Mouse (Mus musculus): ENCODE measurements at regions not wholly inside any gene's neighbourhood (a gene's known extent, or its start where the extent isn't known, plus 50 kb on each side); places are given as distances from the start of the nearest gene placed in this dataset.
"Not testable (repeated sequence)": the region's sequence is repeated elsewhere in the genome, so short reads cannot be mapped to it uniquely, and the experiment has no call there.

- no peak for DNase-seq (ENCODE audit: low read depth, low spot score)
- Histone ChIP-seq H3K36me3 (ENCODE audit: control insufficient read depth, insufficient read depth, low read length, poor library complexity, severe bottlenecking) (no peaks in the 10 kb centered on the region), H3K27me3 (ENCODE audit: control insufficient read depth, insufficient read depth, low read length, poor library complexity, severe bottlenecking) (no peaks in the 10 kb centered on the region)
Measured at GRCm38 (mm10) chr5:3216053-3216452, 125.2 kb upstream of the Cdk6 start.

GRCm38 (mm10) chr5:3219230-3219629 is 122.1 kb upstream of the Cdk6 start:
- no peaks in the 10 kb centered on the region for H3K27me3 ChIP-seq (ENCODE audit: control insufficient read depth, insufficient read depth, low read length, poor library complexity, severe bottlenecking)
- H3K36me3 ChIP-seq (ENCODE audit: control insufficient read depth, insufficient read depth, low read length, poor library complexity, severe bottlenecking), result no peaks in the 10 kb centered on the region
- no peak for DNase-seq (ENCODE audit: low read depth, low spot score)

GRCm38 (mm10) chr5:3219770-3220169 is 121.5 kb upstream of the Cdk6 start:
- DNase-seq (ENCODE audit: low read depth, low spot score), result no peak
- H3K27me3 ChIP-seq (ENCODE audit: control insufficient read depth, insufficient read depth, low read length, poor library complexity, severe bottlenecking), result no peaks in the 10 kb centered on the region
- no peaks in the 10 kb centered on the region for H3K36me3 ChIP-seq (ENCODE audit: control insufficient read depth, insufficient read depth, low read length, poor library complexity, severe bottlenecking)

- peak; percentile 27 for DNase-seq (ENCODE audit: low read depth, low spot score)
- not testable (repeated sequence) for H3K36me3 ChIP-seq (ENCODE audit: control insufficient read depth, insufficient read depth, low read length, poor library complexity, severe bottlenecking); H3K27me3 ChIP-seq (ENCODE audit: control insufficient read depth, insufficient read depth, low read length, poor library complexity, severe bottlenecking)
Measured at GRCm38 (mm10) chr5:3223819-3224218, 117.5 kb upstream of the Cdk6 start.

- H3K27me3 ChIP-seq (ENCODE audit: control insufficient read depth, insufficient read depth, low read length, poor library complexity, severe bottlenecking); H3K36me3 ChIP-seq (ENCODE audit: control insufficient read depth, insufficient read depth, low read length, poor library complexity, severe bottlenecking); DNase-seq (ENCODE audit: low read depth, low spot score): not testable (repeated sequence)
Measured at GRCm38 (mm10) chr5:3224392-3225054, 116.8 kb upstream of the Cdk6 start.

- not testable (repeated sequence) for DNase-seq (ENCODE audit: low read depth, low spot score); H3K36me3 ChIP-seq (ENCODE audit: control insufficient read depth, insufficient read depth, low read length, poor library complexity, severe bottlenecking); H3K27me3 ChIP-seq (ENCODE audit: control insufficient read depth, insufficient read depth, low read length, poor library complexity, severe bottlenecking)
Measured at GRCm38 (mm10) chr5:3225358-3225757, 115.9 kb upstream of the Cdk6 start.

GRCm38 (mm10) chr5:3244067-3244466 is 97.2 kb upstream of the Cdk6 start:
- not testable (repeated sequence) for H3K27me3 ChIP-seq (ENCODE audit: control insufficient read depth, insufficient read depth, low read length, poor library complexity, severe bottlenecking)

GRCm38 (mm10) chr5:3247333-3247732 is 94.0 kb upstream of the Cdk6 start:
- DNase-seq (ENCODE audit: low read depth, low spot score), result peak; percentile 1
- Histone ChIP-seq H3K27me3 (ENCODE audit: control insufficient read depth, insufficient read depth, low read length, poor library complexity, severe bottlenecking) (no peaks in the 10 kb centered on the region), H3K36me3 (ENCODE audit: control insufficient read depth, insufficient read depth, low read length, poor library complexity, severe bottlenecking) (no peaks in the 10 kb centered on the region)

More at GRCm38 (mm10) chr5:3244067-3244466, 97.2 kb upstream of the Cdk6 start:
- not testable (repeated sequence) for DNase-seq (ENCODE audit: low read depth, low spot score); H3K36me3 ChIP-seq (ENCODE audit: control insufficient read depth, insufficient read depth, low read length, poor library complexity, severe bottlenecking)

- Histone ChIP-seq H3K27me3 (ENCODE audit: control insufficient read depth, insufficient read depth, low read length, poor library complexity, severe bottlenecking) (no peaks in the 10 kb centered on the region), H3K36me3 (ENCODE audit: control insufficient read depth, insufficient read depth, low read length, poor library complexity, severe bottlenecking) (no peaks in the 10 kb centered on the region)
Measured at GRCm38 (mm10) chr5:3250273-3250672, 91.0 kb upstream of the Cdk6 start.

GRCm38 (mm10) chr5:3260289-3260688 is 81.0 kb upstream of the Cdk6 start:
- Histone ChIP-seq H3K27me3 (ENCODE audit: control insufficient read depth, insufficient read depth, low read length, poor library complexity, severe bottlenecking) (no peaks in the 10 kb centered on the region), H3K36me3 (ENCODE audit: control insufficient read depth, insufficient read depth, low read length, poor library complexity, severe bottlenecking) (no peaks in the 10 kb centered on the region)
- no peak for DNase-seq (ENCODE audit: low read depth, low spot score)

More at GRCm38 (mm10) chr5:3250273-3250672, 91.0 kb upstream of the Cdk6 start:
- DNase-seq (ENCODE audit: low read depth, low spot score), result no peak

GRCm38 (mm10) chr5:3264988-3265738 is 76.1 kb upstream of the Cdk6 start:
- H3K27me3 ChIP-seq (ENCODE audit: control insufficient read depth, insufficient read depth, low read length, poor library complexity, severe bottlenecking); DNase-seq (ENCODE audit: low read depth, low spot score); H3K36me3 ChIP-seq (ENCODE audit: control insufficient read depth, insufficient read depth, low read length, poor library complexity, severe bottlenecking): not testable (repeated sequence)

GRCm38 (mm10) chr5:3267021-3267420 is 74.3 kb upstream of the Cdk6 start:
- DNase-seq (ENCODE audit: low read depth, low spot score), result no peak
- Histone ChIP-seq H3K27me3 (ENCODE audit: control insufficient read depth, insufficient read depth, low read length, poor library complexity, severe bottlenecking) (no peaks in the 10 kb centered on the region), H3K36me3 (ENCODE audit: control insufficient read depth, insufficient read depth, low read length, poor library complexity, severe bottlenecking) (no peaks in the 10 kb centered on the region)

GRCm38 (mm10) chr5:3269760-3270159 is 71.5 kb upstream of the Cdk6 start:
- no peak for DNase-seq (ENCODE audit: low read depth, low spot score)
- no peaks in the 10 kb centered on the region for H3K36me3 ChIP-seq (ENCODE audit: control insufficient read depth, insufficient read depth, low read length, poor library complexity, severe bottlenecking)
- no peaks in the 10 kb centered on the region for H3K27me3 ChIP-seq (ENCODE audit: control insufficient read depth, insufficient read depth, low read length, poor library complexity, severe bottlenecking)

- not testable (repeated sequence) for H3K36me3 ChIP-seq (ENCODE audit: control insufficient read depth, insufficient read depth, low read length, poor library complexity, severe bottlenecking); H3K27me3 ChIP-seq (ENCODE audit: control insufficient read depth, insufficient read depth, low read length, poor library complexity, severe bottlenecking)
- DNase-seq (ENCODE audit: low read depth, low spot score), result peak; percentile 11
Measured at GRCm38 (mm10) chr5:3273140-3273539, 68.1 kb upstream of the Cdk6 start.

GRCm38 (mm10) chr5:3277241-3277640 is 64.0 kb upstream of the Cdk6 start:
- not testable (repeated sequence) for DNase-seq (ENCODE audit: low read depth, low spot score); H3K27me3 ChIP-seq (ENCODE audit: control insufficient read depth, insufficient read depth, low read length, poor library complexity, severe bottlenecking); H3K36me3 ChIP-seq (ENCODE audit: control insufficient read depth, insufficient read depth, low read length, poor library complexity, severe bottlenecking)
